In the genomic region with DNA sequence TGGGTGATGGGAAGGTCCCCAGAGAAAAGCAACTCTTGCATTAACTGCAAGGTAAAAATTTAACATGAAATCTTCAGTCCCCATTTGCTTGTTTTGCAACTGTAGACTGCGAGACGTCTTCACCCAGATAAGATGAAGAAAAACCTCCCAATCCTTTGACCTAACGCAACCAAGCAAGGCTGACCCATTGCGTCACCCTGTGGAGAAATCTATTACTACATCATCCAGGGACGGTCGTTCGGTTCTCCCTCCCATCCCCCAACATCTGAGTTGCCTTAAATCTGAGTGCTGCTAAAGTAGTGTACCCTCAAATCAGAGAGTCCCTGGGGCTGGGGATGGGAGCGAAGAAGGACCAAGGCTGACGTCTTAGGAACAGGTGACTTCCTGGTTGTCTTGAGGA, we compare ENCODE assay signal across 15 mouse cellular contexts. TPM values are rescaled to one million over a fixed set of nuclear protein-coding genes. Genes with fewer than 3 reads are reported as not detected.
DNase-seq lines count a peak whose midpoint lies in the region; ATAC-seq and TF ChIP-seq lines count a peak whose summit lies in the region.
"Had no signal": no experiment of that assay in that cellular context is flagged by ENCODE, and none has a peak within 500 bp of the region (broad histone marks: within the 10 kb centered on the region; RNA-seq: fewer than 3 reads in every experiment).

No protein-coding gene starts in this region.

- H3K4me3 ChIP-seq in forebrain, postnatal 0 days (ENCODE audit: low read depth, low read length), result no peak overlapping the region
- H3K4me3 ChIP-seq in forebrain, embryonic 16.5 days (replicated peaks; ENCODE audit: low read length), result no peak overlapping the region
- no peak overlapping the region for H3K4me3 ChIP-seq in layer of hippocampus, adult 2 months
- H3K4me3 ChIP-seq in E14TG2a.4 (replicated peaks; ENCODE audit: low read length), result peak overlapping the region; percentile 58
- H3K4me3 ChIP-seq: midbrain, embryonic 12.5 days had no signal

- peak; percentile 41 for TF ChIP-seq CTCF in forebrain, postnatal 0 days (IDR thresholded peaks at IDR 0.05; ENCODE audit: low read depth)
- TF ChIP-seq CTCF in layer of hippocampus, adult 2 months (conservative IDR thresholded peaks at IDR 0.05), result peak; percentile 46
- TF ChIP-seq CTCF in E14TG2a.4 (conservative IDR thresholded peaks at IDR 0.05; ENCODE audit: low read length), result peak; percentile 89

- no peak overlapping the region for H3K27ac ChIP-seq in forebrain, postnatal 0 days (ENCODE audit: low read depth, low read length)
- no peak overlapping the region for H3K27ac ChIP-seq in forebrain, embryonic 16.5 days (ENCODE audit: low read length)
- H3K27ac ChIP-seq in layer of hippocampus, adult 2 months, result no peak overlapping the region
- H3K27ac ChIP-seq: kidney, postnatal 0 days had no signal

- H3K27me3 ChIP-seq in forebrain, postnatal 0 days (ENCODE audit: insufficient read depth, low read length), result no peaks in the 10 kb centered on the region
- H3K27me3 ChIP-seq in forebrain, embryonic 16.5 days (replicated peaks; ENCODE audit: control insufficient read depth, insufficient read depth, low read length), result no peaks in the 10 kb centered on the region
- H3K27me3 ChIP-seq in E14TG2a.4 (ENCODE audit: insufficient read depth, low read length), result no peaks in the 10 kb centered on the region

- ATAC-seq in forebrain, postnatal 0 days, result no peak
- no peak for ATAC-seq in forebrain, embryonic 16.5 days

- H3K36me3 ChIP-seq in forebrain, postnatal 0 days (ENCODE audit: insufficient read depth), result no peaks in the 10 kb centered on the region
- H3K36me3 ChIP-seq in forebrain, embryonic 16.5 days (ENCODE audit: control insufficient read depth, insufficient read depth), result no peaks in the 10 kb centered on the region
- H3K36me3 ChIP-seq in E14TG2a.4 (ENCODE audit: insufficient read depth, low read length), result peaks cover 12% of the 10 kb centered on the region
- H3K36me3 ChIP-seq: midbrain, embryonic 12.5 days had no signal

- no peaks in the 10 kb centered on the region for H3K4me1 ChIP-seq in forebrain, postnatal 0 days (ENCODE audit: insufficient read depth)
- peaks cover 13% of the 10 kb centered on the region for H3K4me1 ChIP-seq in forebrain, embryonic 16.5 days (replicated peaks; ENCODE audit: control insufficient read depth, insufficient read depth, low read length)
- peaks cover 71% of the 10 kb centered on the region for H3K4me1 ChIP-seq in E14TG2a.4 (replicated peaks; ENCODE audit: low read depth, low read length)

- no peak overlapping the region for H3K4me2 ChIP-seq in forebrain, postnatal 0 days (ENCODE audit: low read depth)
- no peak overlapping the region for H3K4me2 ChIP-seq in forebrain, embryonic 16.5 days (ENCODE audit: low read length)

- no peak overlapping the region for H3K9ac ChIP-seq in forebrain, postnatal 0 days
- H3K9ac ChIP-seq in forebrain, embryonic 16.5 days (replicated peaks; ENCODE audit: low read depth, low read length), result no peak overlapping the region
- H3K9ac ChIP-seq: midbrain, embryonic 12.5 days had no signal

- no peak for DNase-seq in forebrain, postnatal 0 days
- no peak for DNase-seq in layer of hippocampus, adult 2 months (ENCODE audit: low spot score in 2 of 2)
- DNase-seq in layer of hippocampus, adult 9-11 months, result no peak
- DNase-seq in ZHBTc4 (ENCODE audit: low read depth, low spot score), result peak; percentile 91
- DNase-seq in urinary bladder, postnatal 25 days (ENCODE audit: low spot score), result no peak
- no peak for DNase-seq in gastrocnemius, postnatal 10 days
- DNase-seq: B cell, adult 2 months; cerebellum, adult 18-20 months; right cerebral cortex, postnatal 25 days; thymus, adult 18-20 months had no signal

- 66% methylated on average over 9 of the region's 9 CpGs for WGBS in forebrain, postnatal 0 days
- WGBS in forebrain, embryonic 16.5 days, result 62% methylated on average over 9 of the region's 9 CpGs

- no peaks in the 10 kb centered on the region for H3K9me3 ChIP-seq in forebrain, postnatal 0 days (ENCODE audit: low read length)
- no peaks in the 10 kb centered on the region for H3K9me3 ChIP-seq in forebrain, embryonic 16.5 days (ENCODE audit: control insufficient read depth, low read length)
- no peaks in the 10 kb centered on the region for H3K9me3 ChIP-seq in E14TG2a.4 (ENCODE audit: low read length)
- H3K9me3 ChIP-seq: midbrain, embryonic 12.5 days had no signal

RNA-seq across cellular contexts. Expression of a gene that starts 13.7 kb away (rescaled TPM):
- 13.2 and 14.0 TPM in 2 replicates for total RNA-seq in forebrain, postnatal 0 days (2014; rRNA removed)
- polyA plus RNA-seq in forebrain, postnatal 0 days (2015; fragmentation: Nextera tagmentation; extraction: Ambion mirVana), result 8.6 and 10.6 TPM in 2 replicates
- polyA plus RNA-seq in forebrain, embryonic 16.5 days (2015; fragmentation: Nextera tagmentation; extraction: Ambion mirVana), result 3.7 and 4.8 TPM in 2 replicates
- 10 to 100 TPM; 11.8 to 12.5 TPM for total RNA-seq in layer of hippocampus, adult 2 months (2021)
- 100 to 1,000 TPM; 194 to 198 TPM for total RNA-seq in gastrocnemius, postnatal 10 days (2021)
- total RNA-seq: MEL had no signal

Comparison
In these comparisons a context has a peak if more than half of its experiments do, and no peak if none do; other contexts are left out.
1. RNA of a gene that starts 13.7 kb away (total RNA-seq): 194 to 198 TPM in gastrocnemius, postnatal 10 days; 13.2 to 14.0 TPM in forebrain, postnatal 0 days and 11.8 to 12.5 TPM in layer of hippocampus, adult 2 months; every median in the first group is over 10 times any median in the second.
2. Peak in every context shown above with its lines, with median percentiles within 50 percentile points of each other: CTCF ChIP-seq.